Mouse (Mus musculus): Measurements from ENCODE around the gene Xpo5.

Gene Xpo5

DNA sequence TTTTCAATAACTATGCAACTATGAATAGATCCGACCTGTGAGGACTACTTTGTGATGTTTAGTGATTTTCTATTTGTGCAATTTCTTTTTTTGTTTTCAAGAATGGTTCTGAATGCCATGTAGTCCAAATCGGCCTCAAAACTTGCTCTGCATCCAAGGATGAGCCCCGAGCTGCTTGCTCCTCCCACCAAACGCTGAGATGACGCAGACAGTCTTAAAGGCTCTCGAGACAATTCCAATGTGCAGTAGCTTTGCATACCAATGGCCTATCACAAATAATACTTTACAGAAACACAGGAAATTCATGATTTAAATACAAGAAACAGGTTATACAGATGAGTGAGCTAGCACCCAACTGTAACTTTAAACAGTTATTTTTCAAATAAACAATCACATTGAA, 1.4 kb upstream of the Xpo5 start:
- DNase-seq (ENCODE audit: low read depth, low spot score) = no peak

DNA sequence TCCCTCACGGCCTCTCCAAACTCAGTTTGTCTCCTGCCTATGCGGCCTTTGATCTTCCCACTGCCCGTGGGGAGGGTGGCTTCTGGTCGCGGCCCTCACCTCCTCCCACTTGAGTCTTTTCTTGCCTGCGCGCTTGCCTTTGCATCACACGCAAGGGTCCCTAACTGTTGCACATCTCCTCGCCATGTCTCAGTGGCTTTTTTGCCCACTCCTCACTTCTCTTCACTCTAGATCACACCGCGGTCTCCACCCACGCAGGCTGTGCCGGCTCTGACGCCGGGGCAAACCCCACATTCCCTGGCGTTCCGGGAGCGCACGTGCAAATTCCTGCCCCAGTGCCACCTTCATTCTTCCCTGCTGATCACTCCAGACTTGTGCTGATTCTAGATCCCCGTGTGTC, 496 bp downstream of the Xpo5 start:
- DNase-seq (ENCODE audit: low read depth, low spot score) = peak; percentile 29

DNA sequence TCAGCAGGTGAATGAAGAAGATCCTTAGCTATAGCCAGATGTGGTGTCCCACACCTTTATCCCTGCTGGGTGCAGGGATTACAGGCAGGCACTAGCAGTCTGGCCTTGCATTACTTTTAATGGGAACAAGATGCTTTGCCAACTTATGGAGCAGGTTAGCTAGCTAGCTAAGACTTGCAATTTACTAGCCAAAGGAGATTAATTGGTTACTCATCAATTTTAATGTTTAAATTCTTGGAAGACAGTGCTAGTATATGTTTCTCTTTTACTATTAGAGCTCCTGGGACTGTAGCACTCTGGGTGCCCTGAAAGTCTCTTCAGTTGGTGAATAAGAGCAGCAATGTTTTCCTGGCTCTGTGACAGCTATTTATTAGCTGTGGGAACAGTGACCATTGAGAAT, 4.1 kb downstream of the Xpo5 start:
- no peak for DNase-seq (ENCODE audit: low read depth, low spot score)

DNA sequence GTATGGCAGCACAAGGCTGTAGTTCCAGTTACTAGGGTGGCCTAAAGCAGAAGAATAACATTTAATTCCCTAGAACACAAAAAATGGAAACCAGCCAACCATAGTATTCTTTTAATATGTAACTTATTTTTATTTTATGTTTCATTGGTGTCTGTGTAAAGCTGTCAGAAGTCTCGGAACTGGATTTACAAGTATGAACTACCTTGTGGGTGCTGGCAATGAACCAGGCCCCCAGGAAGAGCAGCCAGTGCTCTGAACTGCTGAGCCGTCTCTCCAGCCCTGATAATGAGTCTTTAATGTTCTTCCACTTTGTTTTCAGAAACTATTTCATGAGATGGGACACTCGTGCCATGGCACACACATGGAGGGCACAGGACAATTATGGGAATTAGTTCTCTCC, 8.0 kb downstream of the Xpo5 start:
- no peak for DNase-seq (ENCODE audit: low read depth, low spot score)

DNA sequence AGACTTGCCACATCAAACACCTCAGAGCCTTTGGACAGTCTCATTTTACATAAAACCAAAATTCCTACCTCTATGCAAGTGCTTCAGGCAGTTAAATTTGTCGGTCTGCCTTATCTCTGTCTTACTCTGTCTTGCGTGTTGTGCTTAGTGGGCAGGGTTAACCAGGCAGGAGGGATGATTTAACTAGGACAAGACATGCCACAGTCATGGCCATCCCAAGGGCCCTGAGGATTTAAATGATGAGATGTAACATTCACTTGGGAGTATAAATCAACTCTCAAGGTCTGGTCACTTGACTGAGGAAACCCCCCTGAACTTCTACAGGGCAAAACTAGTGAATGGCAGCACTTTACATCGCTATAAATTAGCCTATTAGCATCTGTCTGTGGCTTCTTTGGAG, 19.0 kb downstream of the Xpo5 start:
- DNase-seq (ENCODE audit: low read depth, low spot score) = no peak

DNA sequence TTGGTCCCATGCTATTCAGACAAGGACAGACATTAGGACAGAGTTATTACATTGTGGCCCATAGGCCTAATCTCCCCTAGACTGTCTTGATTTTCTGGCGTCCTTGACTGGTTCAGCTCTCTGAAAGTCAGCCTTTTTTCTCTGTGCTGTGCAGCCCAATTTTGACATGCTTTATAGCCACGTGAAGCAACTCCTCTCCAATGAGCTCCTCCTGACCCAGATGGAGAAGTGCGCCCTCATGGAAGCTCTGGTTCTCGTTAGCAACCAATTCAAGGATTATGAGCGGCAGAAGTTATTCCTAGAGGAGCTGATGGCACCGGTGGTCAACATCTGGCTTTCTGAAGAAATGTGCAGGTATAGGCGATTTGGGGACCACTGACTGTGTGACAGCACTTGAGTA, 25.0 kb downstream of the Xpo5 start:
- no peak for DNase-seq (ENCODE audit: low read depth, low spot score)

DNA sequence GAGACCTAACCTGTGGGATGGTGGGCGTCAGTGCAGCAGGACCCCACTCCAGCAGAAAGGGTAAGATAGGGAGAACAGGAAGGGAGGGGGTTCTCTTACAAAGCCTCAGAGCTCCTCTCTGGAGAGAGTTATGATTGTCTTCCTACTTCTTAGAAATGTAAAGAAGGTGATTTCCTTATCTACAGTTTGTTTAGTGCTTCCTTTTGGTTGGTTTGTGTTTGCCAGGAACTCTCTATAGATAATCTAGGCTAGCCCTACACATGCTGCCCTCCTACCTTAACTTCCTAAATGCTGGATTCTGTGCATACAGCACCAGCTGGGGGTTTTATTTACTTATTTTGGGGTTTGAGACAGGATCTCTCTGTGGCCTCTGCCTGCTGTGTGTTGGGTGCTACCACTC, 33.5 kb downstream of the Xpo5 start:
- DNase-seq (ENCODE audit: low read depth, low spot score) = no peak

DNA sequence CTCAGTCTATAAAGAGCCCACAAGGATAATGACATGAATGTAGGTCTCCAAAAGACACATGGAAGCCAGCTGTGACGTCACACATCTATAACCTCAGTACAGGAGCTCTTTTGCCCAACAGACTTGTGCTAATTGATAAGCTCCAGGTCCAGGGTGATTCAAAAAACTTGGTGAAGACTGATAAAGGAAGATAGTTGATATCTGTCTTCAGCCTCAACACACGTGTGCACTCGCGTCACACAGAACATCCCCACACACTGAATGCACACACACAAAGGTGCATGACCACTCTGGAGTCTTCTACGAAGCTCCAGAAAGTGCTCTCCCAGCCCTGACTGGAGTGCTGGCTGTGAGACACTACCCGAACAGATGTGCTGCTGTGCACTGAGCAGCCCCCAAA, 34.5 kb downstream of the Xpo5 start:
- DNase-seq (ENCODE audit: low read depth, low spot score) = no peak

DNA sequence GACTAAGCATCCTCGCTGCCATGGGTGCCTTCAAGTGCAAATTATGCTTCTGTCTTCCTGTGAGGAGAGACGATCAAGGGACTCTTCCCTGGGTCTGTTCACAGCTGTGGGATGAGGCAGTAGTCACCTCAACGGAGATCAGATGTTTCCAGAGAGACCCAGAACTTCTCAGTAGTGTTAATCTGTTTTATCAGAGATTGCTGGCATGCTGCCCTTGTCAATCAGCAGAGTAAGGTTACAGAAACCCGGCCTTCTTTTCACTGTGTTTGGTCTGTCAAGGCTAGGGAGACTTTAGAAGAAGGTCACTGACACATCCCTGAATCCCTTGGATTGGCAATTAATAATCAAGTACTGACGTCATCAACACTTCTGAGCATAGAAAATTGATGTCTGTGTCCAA, 34.9 kb downstream of the Xpo5 start:
- no peak for DNase-seq (ENCODE audit: low read depth, low spot score)

DNA sequence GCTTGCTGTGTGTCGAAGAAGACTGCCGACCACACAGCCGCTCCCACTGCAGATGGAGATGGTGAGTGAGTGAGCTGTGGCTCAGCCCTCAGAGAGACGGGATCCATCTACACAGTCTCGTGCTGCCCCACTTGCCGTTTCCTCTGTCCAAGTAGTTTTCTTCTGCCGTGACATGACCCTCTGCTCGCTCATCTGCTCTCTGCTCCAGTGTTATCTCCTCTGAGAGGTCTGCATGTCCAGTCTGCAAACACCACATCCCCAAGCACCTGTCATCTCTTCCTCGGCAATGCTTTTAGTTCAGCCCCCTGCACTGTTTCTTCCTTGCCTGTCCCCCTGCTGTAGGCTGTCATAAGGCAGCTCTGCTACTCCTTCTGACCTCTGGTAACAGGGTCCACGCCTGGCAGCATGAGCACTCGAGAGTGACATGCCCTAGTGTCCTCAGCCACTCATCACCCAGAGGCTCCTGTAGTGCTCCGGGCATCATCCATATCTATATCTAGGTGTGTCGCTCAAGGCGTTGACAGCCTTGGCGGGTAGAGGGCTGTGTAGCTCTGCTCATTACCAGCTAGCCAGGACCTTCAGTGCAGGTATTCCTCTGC, 37.0 kb downstream of the Xpo5 start:
- DNase-seq (ENCODE audit: low read depth, low spot score) = no peak

DNA sequence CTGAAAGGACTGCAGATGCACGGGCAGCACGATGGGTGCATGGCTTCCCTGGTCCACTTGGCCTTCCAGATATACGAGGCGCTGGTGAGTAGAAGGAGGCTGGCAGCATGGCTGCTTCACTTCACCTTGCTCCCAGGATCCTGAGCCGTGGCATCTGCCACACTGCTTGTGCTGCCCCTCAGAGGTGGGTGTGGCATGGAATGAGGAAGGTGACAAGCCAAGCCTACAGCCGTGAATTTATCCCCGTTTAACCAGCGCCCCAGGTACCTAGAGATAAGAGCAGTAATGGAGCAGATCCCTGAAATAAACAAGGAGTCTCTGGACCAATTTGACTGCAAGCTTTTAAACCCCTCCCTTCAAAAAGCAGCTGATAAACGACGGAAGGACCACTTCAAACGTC, 38.9 kb downstream of the Xpo5 start:
- DNase-seq (ENCODE audit: low read depth, low spot score) = no peak

DNA sequence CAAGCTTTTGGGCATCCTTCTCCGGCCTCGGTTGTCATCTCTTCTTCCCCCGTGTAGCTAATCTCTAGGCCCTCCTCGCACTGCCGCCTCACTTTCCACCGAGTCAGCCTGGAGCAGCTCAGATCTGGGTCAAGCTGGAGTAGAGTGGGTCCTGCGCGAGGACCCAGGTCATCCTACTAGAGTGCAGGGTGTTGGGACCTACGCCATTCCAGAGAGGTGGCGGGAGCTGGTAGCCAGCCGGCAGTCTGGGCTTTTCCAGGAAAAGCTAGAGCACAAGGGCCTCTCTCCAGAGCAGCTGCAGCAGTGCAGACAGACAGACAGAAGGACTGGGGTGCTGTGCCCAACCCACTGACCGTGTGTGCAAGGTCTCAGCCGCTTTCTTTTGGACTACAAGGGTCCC, 39.7 kb downstream of the Xpo5 start:
- DNase-seq (ENCODE audit: low read depth, low spot score) = no peak

DNA sequence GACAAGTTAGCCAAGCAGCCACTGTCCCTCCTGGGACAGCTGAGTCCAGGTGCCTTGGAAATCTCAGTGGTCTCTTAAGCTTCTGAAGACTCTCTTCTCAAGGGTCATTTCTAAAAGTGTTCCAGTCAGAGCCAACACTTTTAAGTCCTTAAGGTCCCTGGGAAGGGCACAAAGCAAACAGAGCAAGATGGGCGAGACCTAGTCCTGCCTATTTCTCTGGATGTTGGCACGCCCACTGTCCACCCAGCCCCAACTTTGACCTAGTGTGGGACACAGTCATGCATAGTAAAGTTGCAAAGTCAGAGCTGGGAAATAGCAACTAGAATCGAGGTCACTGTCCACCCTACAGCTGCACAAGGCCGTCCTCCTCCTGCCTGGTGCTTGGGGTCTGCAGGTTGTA, 40.4 kb downstream of the Xpo5 start:
- no peak for DNase-seq (ENCODE audit: low read depth, low spot score)

DNA sequence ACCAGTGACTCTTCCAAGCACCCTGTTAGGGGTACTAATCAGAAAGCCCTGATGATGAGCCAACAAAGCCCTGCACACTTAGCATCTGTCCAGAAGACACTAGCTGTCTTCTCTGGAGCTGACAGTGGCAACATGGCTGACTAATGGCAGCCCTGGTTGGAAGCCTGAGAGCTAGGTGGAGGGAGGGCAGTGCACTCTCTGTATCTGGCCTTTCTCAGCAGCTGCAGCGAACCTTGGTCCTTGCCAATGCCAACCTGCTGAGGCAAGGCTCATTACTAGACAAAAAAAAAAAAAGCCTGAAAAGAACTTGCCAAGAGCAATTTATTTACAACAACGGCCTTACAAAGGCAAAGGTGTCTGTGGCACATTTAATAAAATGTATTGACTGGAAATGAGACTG, 41.0 kb downstream of the Xpo5 start:
- no peak for DNase-seq (ENCODE audit: low read depth, low spot score)

DNA sequence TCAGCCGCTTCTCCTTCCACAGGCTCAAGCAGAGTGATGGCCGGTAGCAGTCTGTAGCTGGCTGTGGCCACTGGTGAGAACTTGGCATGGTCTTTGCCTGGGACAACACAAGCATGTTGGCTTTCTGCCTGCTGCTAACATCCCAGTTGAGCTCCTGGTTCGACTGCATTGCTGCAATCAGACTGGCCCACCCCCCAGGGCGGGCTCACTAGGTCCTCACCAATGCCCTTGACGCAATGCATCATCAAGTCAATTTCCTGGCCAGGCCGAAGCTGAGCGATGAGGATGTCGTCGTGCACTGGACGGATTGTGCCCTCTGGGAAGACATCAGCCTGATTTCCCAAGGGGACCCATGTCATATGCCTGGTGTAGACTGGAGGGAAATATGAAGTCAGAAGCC, 42.0 kb downstream of the Xpo5 start:
- DNase-seq (ENCODE audit: low read depth, low spot score) = no peak

DNA sequence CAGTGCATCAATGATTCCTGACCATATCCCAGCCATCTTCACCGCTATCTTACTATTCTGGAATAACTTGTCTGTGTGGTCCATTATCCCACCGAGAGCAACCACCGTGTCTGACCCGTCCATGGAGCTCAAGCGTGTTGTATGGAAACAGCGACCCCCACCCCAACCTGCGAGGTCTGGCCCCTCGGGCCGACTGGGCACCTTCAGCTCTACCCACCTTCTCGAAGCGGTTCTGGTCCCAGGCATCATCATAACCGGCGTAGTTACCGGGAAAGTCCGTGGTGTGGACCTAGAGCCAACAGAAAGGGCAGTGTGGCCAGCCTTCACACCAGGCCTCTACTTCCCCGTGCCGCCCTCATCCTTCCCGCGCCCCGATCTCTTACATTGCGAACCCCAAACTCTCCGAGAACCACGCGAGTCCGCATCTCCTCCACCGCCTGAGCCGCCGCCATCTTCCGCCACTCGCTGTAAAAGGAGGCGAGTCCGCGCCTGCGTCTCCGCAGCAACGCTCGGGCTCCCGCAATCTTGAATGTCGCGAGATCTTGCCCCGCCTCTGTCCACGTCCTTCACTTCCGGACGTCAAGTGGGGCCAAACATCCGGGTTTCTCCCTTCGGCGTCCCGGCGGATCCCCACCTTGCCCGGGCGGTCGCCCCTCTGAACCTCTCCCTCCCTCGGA, 45.1 kb downstream of the Xpo5 start, which contains the start of the genes Polr1c and Yipf3:
Gene Polr1c (minus strand): TSS at position 543 of the 677 bp plus-strand sequence.
Gene Yipf3 (plus strand): TSS at position 569 of the 677 bp plus-strand sequence.
- peak; percentile 95 for DNase-seq (ENCODE audit: low read depth, low spot score)

DNA sequence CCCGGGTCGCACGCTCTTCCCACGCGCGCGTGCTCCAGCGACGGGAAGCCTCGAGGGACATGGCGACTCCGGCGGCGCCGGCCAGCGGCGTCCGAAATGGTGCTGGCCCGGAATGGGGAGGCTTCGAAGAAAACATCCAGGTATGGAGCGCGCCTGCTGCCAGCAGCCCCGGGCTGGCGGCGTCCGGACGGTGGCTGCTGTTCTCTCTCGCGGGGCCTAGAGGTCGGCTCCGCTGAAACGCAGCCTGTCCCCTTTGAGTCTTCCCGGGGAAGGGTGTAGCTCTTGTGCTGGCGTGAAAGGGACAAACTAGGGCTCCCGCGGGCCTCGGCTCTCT, 45.6 kb downstream of the Xpo5 start:
- no peak for DNase-seq (ENCODE audit: low read depth, low spot score)

DNA sequence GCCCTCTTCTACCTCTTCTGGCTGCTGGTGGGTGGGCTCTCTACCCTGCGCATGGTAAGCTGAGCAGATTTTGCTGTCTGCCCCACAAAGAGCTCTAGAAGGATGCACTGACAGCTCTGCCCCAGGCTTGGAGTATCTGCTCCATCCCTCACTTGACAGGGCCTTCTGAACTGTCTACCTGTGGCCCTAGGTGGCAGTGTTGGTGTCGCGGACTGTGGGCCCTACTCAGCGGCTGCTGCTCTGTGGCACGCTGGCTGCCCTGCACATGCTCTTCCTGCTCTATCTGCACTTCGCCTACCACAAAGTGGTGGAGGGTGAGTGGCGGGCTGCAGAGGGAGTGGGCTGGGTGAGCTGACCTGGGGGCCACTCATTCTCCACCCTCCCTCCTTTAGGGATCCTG, 48.6 kb downstream of the Xpo5 start:
- DNase-seq (ENCODE audit: low read depth, low spot score) = no peak

DNA sequence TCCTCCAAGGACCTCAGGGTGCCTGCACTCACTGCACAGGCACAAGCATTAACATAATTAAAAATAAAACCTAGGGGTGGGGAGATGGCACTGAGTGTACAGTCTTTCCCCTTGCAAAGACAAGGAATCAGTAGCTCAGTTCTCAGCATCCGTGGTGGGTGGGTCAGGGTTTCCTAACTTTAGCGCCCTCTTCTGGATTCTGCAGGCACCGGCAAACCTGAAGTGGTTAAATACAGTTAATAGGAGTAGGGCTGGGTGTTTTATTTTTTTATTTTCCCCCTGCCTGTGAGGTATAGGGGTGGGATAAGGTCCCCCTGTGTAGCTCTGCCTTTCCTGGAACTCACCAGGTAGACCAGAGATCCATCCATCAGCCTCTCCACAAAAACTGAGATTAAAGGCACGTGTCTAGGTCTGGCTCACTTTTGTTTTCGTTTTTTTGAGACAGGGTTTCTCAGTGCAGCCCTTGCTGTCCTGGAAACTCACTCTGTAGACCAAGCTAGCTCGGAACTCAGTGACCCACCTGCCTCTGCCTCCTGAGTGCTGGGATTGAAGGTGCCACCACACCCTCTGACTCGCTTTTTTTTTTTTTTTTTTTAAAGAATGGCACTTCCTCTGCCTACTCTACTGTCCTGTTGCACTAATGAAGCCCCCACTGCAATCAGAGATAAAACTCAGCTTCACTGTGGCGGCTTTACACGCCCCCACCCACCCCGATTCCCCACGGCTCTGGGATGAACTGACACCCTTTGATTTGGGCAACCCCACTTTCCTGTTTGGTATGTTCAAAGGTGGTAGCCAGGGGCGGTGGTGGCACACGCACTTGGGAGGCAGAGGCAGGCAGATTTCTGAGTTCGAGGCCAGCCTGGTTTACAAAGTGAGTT, 50.2 kb downstream of the Xpo5 start:
- peak; percentile 53 for DNase-seq (ENCODE audit: low read depth, low spot score)

DNA sequence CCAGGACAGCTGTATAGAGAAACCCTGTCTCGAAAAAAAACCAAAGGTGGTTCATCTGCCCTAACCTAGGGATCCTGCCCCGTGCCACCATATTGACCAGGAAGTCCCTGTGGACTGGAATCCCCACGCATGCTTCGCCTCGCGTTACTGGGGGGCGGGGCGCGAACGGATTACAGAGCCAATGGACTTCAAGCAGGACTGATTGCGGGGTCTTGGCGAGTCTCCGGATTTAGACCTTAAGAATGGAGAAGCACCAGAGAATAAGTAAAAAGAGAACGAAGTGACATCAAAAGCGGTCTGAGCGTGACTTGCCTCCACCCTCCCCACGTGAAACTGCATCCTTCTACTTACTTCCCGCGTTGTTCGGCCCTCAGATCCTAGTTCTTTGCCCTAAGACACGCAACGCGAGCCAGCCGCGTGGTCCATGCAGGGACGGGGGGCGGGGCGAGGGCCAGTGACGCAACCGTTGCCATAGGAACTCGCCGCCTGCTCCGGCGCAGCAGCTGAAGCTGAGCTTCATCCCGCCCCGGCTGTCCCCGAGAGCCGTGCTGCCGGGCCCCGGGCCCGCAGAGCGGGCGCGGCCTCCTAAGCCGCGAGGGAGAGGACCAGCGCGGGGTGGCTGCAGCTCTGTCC, 51.0 kb downstream of the Xpo5 start, which contains the start of gene Lrrc73:
Gene Lrrc73 (plus strand): TSS at position 80 of the 633 bp plus-strand sequence.
- peak; percentile 91 for DNase-seq (ENCODE audit: low read depth, low spot score)

DNA sequence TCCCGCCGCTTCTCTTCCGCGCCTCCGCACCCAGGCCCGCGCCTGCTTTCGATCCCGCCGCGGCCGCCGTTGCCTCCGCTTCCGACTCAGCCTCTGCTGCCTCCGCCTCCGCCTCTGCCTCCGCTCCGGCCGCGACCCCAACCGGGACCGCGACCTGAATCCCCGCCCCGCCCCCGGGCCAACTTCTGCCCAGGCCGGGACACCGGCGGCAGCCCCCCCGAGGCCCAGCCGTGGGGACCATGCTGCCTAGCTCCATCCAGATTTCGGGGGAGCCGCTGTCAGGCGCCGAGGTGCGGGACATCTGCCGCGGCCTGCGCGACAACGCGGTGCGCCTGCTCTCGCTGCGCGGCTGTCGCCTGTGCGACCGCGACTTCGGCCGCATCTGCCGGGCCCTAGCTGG, 51.5 kb downstream of the Xpo5 start:
- DNase-seq (ENCODE audit: low read depth, low spot score) = no peak

DNA sequence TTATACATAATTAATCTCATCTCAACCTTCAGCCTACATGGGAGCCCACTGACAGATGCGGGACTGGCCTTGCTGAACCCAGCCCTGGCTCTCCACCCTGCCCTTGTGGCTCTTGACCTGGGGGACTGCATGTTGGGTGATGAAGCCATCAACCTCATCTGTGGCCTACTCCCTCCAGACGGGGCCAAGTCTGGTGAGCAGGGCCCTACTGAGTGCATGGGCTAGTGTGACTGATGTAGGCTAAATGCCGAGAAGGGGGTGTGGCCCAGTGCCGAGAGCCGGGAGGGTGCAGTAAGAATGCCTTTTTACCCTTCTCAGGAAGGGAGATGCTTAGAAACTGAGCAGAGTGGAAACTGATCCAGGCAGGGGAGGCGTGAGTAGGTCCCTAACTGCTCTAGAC, 52.6 kb downstream of the Xpo5 start:
- no peak for DNase-seq (ENCODE audit: low read depth, low spot score)

All from mesoderm, embryonic 11.5 days (tissue).